Comparison of ENCODE assay signal across 9 mouse cellular contexts in the genomic region with DNA sequence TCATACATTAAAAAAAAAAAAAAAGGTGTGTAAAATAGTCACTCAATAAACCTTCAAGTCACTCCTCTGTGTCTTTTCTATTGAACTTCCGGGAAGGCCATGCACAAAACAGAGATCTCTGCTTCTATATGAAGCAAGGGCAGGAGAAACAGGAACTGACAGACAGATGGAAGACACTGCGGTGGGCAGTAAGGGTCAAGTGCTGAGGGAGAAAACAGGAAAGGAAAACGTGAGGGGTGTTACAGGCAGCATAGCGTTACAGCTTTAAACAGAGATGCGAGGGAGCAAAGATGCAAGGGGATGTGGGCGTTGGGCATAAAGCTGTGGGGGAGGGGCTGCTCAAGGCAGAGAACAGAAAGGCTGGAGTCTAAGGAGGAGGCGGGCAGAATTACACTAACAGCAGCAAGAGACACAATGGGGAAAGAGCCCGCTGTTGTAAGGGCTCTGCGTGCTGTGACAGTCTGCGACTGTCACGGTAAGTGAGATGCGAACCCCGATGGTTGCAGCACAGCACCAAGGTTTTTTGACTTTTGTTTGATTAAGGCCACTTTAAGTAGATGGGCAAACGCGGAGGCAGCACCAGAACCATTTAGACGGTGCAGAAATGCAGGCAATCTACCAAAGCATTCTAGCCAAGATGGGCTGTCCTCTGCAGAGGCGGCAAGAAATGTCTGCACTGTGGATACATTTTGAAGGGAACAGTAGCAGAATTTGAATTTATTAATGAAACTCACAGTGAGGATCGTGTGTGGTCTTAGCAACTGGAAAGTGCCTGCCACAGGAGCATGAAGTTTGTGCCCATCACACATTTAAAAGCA.
A peak's percentile ranks its signal among the peaks of the same experiment; 100 is the strongest.
DNase-seq lines count a peak whose midpoint lies in the region; ATAC-seq and TF ChIP-seq lines count a peak whose summit lies in the region.
"Had no signal": no experiment of that assay in that cellular context is flagged by ENCODE, and none has a peak within 500 bp of the region (broad histone marks: within the 10 kb centered on the region; RNA-seq: fewer than 3 reads in every experiment).

No protein-coding gene starts in this region.

- H3K9me3 ChIP-seq in liver, postnatal 0 days (ENCODE audit: low read length): no peaks in the 10 kb centered on the region

- no peak for DNase-seq in layer of hippocampus, adult 2 months (ENCODE audit: low spot score in 2 of 2)
- DNase-seq in layer of hippocampus, postnatal 25 days (ENCODE audit: extremely low spot score in 1 of 2, low spot score in 1 of 2): no peak
- DNase-seq in embryo, embryonic 11.5 days (ENCODE audit: low read depth, low spot score): peak; percentile 19
- peak; percentile 76 for DNase-seq in induced T-regulatory cell, adult 2 months (ENCODE audit: low read depth)
- DNase-seq in liver, postnatal 0 days: peak; percentile 35
- peak; percentile 63 for DNase-seq in retina, postnatal 1 day
- DNase-seq in Muller cell, postnatal 12 days (ENCODE audit: inconsistent ontology term): no peak
- DNase-seq in urinary bladder, adult 18-20 months (ENCODE audit: low spot score in 2 of 2): no peak

- peak overlapping the region; percentile 40; the same call in 1 of the 2 replicates for H3K4me2 ChIP-seq in liver, postnatal 0 days (ENCODE audit: low read depth, low read length)

- H3K27ac ChIP-seq in layer of hippocampus, adult 2 months: peak overlapping the region; percentile 49
- peak overlapping the region; percentile 60; the same call in 1 of the 2 replicates for H3K27ac ChIP-seq in liver, postnatal 0 days (ENCODE audit: low read depth)

- peak overlapping the region; percentile 13; the same call in 1 of the 2 replicates for H3K4me3 ChIP-seq in layer of hippocampus, adult 2 months
- H3K4me3 ChIP-seq in liver, postnatal 0 days (ENCODE audit: low read depth, low read length): no peak overlapping the region
- H3K4me3 ChIP-seq: erythroblast, embryonic 14.5 days had no signal

- H3K27me3 ChIP-seq in liver, postnatal 0 days (ENCODE audit: insufficient read depth, low read length): no peaks in the 10 kb centered on the region

- WGBS in liver, postnatal 0 days (ENCODE audit: insufficient replicate concordance): 26% methylated on average over 18 of the region's 18 CpGs

- TF ChIP-seq CTCF in layer of hippocampus, adult 2 months (conservative IDR thresholded peaks at IDR 0.05): no peak
- TF ChIP-seq CTCF in liver, postnatal 0 days (IDR thresholded peaks at IDR 0.05; ENCODE audit: low read depth): no peak

- TF ChIP-seq EP300 in liver, postnatal 0 days (IDR thresholded peaks at IDR 0.05; ENCODE audit: low read depth): no peak

- H3K4me1 ChIP-seq in liver, postnatal 0 days (ENCODE audit: insufficient read depth): peaks cover 17% of the 10 kb centered on the region

- ATAC-seq in liver, postnatal 0 days: peak; percentile 18; the same call in 1 of the 2 replicates

- no peak overlapping the region for H3K9ac ChIP-seq in liver, postnatal 0 days (replicated peaks)

- no peaks in the 10 kb centered on the region for H3K36me3 ChIP-seq in liver, postnatal 0 days (replicated peaks; ENCODE audit: insufficient read depth, low read length)

Comparison
In these comparisons a context has a peak if more than half of its experiments do, and no peak if none do; other contexts are left out.
1. DNase-seq: peak in embryo, embryonic 11.5 days (single experiment), induced T-regulatory cell, adult 2 months (single experiment), liver, postnatal 0 days (single experiment) and retina, postnatal 1 day (single experiment); none in layer of hippocampus, adult 2 months (0 of 2), layer of hippocampus, postnatal 25 days (0 of 2), Muller cell, postnatal 12 days (single experiment) and urinary bladder, adult 18-20 months (0 of 2).